Mouse (Mus musculus) thymus, postnatal 4 days (tissue): ENCODE results near the gene Sycp1.

Experiments
- DNase-seq: peaks from one replicate; pipeline ENCODE4 v3.0.0; 2021

Gene Sycp1

DNA sequence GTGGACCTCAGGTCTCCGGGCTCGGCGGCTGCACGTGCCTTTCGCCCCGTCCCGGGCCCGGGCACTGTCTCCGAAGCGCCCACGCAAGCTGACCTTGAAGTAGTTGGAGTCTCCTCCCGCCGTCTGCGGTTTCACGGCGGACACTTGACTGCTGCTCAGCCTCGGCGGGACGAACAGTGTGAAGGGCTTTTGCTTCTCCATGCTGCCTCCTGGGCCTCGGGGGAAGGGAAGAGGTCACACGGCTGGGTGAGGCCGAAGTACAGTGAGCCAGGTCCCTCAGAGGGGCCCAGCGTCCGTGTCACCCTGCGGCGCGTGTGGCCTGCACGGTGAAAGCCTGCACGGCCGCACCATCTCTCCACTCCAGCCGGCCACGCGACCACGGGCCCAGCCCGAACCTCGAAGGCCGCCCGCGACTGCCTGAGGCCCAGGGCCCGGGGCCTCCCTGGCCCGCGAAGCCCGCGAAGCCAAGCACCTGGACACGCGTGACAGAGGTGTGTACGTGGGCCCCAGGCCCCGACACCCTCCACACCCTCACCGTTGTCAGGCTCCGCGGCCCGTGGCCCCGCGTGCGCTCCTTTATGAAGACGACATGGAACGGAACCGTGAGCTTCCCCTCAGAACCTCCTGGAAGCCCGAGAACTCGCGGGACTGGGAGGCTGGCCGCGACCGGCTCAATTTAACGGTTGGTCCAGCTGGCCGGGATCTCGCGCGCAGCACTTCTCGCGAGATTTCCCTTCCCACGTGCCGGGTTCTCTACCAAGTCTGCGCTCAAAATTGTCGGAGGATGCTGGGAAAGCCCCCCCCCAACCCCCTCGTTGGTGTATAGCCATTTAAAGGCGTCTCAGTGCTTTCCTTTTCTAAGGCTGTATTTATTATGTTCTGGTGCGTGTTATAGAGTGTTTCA, at the start of gene Sycp1:
Gene Sycp1, minus strand, starts transcription at position 650 of the 904 bp plus-strand sequence.
- no peak for DNase-seq

DNA sequence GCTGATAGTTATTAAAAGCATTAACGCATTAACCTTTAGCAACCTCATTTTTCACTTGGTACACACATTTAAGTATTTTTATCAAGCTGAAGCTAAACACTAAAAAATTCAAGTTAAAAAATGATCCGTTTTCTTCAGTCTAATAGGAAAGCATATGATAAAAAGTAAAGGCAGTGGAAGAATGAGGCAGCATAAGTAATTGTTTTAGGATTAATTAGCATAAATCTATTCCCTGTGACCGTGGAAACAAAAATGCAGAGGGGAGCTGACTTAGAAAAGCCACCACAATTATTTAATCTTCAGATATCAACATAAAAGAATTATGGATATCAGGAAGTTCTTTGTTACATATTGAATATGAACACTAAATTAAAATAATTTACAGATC, 44.4 kb upstream of the Sycp1 start:
- no peak for DNase-seq

DNA sequence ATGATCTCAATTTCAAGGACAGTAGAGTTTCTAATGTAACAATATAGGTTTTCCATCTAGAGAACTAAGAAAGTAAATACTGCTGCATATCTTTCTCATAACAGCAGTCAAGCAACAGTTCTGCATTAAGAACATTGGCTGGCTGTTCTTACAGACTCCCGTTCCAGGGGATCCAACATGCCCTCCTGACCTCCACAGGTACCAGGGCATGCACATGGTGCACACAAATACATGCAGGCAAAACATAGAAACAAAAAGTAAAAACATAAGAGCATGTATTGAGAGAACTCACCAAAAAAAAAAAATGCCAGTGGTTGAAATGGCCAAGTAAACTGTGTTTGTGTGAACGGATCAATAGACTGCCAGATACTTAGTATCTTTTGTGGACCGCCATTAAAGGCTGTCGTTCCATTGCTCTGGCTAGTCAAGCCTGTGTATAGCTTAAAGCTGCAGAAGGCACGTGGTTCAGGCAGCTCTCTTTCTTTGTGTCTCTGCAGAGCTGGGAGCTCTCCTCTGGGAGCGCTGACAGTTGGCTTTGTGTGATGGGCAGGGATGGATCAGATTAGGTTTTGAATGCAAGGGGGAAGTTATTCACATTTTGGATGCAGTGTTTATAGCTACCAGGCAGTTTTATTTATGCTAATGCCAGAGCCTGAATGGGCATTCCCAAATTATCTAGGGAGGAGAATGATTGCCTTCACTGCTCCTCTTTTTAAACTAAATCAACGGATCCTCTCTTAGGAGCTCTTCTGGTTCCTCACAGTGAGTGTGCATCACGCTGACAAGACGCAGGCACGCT, 43.8 kb upstream of the Sycp1 start:
- DNase-seq = no peak

DNA sequence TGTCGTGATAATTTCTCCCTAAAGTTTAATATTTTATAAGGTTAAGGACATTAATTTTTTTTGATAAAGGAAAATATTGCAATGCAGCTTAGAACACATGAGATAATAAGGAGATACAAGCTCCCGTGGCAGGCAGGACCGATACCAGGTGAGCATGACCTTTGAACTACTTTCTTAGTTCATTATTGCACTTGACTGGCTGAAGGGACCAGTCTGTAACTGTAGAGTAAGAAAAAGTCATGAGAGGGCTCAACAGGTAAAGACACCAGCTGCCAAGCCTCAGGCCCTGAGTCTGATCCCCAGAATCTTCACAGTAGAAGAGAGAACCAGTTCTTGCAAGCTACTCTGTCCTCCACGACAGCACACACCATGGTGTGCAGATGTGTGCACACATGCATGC, 41.0 kb upstream of the Sycp1 start:
- no peak for DNase-seq

DNA sequence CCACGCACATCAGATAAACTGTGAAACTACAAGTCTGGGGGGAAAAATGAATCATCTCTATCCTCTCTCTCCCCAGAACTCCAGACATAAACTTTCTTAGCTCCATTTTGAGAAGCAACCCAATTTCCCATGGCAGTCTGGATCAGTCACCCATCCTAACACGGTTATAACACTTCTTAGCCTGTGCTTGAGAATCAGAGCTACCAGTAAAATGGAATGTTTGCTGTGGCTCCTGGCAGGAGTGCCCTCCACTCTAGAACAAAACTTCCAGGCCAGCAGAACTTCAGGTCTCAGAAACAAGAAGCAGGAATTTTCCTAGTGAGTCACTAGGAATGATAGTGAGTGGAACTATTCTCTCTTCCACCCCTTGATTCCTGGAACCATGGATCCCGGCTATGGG, 34.6 kb upstream of the Sycp1 start:
- DNase-seq = no peak

DNA sequence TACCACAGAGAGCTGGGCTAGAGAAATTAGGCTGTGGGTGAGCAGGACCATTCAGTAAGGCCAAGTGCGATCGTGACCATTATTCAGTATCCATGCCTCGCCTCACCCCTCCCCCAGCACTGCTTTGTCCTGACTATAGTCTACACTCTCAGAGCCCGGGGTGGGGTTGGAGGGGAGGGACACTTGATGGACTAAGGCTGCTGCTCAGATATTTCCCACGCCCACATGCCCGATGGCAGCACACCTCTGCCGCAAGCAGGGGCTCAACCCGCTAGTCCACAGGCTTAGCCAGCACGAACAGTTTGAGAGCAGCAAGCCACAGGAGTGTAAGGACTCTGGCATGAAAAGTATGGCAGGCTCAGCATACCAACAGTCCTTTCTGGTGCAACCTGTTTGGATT, 34.2 kb upstream of the Sycp1 start:
- DNase-seq = no peak

DNA sequence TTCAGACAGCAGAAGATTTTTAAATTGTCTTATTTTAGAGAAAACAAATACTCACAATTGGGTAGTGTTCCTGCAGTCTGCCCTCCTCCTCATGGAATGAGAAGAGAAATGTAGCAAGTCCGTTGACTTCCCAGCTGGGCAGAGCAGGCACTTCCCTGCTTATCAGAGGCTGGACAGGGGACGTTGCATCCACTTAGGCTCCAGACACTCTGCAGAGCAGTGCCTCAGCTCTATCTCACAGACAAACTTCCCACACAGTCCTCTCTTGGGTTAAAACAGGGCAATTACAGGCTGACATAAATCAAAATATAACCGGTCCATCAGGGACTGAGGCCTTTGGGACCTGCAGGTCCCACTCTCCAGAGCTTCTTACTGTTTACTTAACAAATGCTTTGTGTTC, 28.1 kb upstream of the Sycp1 start, which contains the start of gene Nr1h5:
Gene Nr1h5, minus strand, starts transcription at position 101 of the 400 bp plus-strand sequence.
- DNase-seq = no peak

DNA sequence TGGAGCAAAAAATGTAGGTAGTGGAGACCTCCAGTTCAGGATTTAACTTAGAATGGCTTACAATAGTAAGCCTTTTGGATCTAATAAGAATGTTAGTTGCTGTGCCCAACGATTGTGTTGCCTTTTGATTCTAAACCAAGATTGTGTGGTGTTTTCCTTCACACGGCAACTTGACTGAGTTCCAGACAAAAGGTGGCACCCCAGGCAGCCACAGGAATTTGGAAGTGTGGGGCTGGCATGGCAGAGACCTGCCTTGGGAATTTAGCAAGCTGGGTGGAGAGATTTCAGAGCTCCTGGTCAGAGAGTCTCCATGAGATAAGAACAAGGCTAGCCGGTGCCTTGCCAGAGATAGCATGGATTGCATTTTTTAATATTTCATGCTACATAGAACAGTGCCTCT, 19.7 kb upstream of the Sycp1 start:
- no peak for DNase-seq

DNA sequence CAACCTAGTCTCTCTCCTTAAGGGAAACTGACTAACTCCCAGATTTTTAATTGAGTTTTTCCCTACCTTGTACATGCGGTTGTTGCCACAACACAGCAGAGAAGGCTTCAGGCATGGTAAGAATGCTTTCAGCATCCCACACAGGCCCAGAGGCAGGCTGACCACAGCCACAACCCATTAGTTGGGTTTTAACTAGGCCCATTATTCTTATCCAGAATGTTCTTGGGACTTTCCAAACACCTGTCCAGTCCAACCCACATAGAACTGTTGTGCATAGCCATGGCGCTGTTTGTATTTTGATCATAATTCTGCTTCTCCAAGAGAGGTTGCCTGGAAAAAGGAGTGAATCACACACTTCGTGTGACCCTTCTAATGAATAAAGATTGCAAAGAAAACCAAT, 19.2 kb upstream of the Sycp1 start:
- DNase-seq = no peak

DNA sequence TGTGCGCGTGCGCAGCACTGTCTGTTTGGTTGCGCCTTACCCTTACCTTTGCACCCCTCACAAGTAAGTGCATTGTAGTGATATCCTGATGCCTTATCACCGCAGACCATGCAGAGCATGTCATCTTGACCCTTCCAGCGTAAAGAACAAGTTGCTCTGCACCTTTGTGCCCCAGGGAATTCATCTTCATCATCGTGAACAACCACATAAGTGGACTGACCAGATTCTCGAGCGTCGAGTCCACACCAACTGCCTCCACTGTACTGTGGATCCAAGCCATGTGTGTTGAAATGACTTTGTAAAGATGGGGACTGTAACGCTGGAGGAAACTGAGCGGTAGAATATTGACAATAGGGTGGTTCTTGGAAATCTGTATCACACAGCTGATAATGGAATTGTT, 18.6 kb upstream of the Sycp1 start:
- DNase-seq = no peak

DNA sequence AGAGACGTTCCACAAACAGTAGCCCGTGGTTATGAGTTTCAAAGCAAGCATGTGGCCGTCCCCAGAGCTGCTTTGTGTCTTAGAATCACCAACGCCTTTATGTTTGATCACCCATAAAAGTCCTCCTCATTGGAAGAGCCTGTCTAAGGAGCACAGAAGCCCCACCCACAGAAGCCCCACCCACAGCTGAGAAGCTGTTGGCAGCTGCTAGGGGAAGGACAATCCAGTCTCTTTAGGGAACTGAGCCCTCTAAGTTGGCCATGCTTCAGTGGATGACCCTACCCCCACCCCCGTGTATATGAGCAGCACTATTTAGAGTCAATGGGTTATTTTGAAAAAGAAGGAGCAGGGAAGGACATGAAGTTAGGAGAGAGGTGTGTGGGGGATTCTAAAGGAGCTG, 11.0 kb upstream of the Sycp1 start:
- no peak for DNase-seq

DNA sequence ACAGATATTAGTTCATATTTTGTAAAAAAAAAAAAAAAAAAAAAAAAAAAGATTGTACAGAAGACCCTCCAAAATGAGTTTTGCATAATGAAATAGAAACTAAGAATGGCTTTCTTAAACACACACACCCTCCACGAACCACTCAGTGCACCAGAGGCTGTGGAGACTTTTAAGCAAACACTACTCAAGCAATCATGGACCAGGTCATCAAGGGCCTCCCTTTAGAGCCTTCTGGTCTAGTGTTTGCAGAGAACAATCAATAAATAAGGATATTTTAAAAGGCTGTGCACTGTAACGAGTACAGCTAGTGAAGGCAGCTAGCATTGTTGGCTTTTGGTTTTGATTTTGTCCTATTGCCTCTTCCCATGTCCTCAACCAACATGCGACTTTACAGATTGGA, 10.4 kb upstream of the Sycp1 start:
- no peak for DNase-seq

DNA sequence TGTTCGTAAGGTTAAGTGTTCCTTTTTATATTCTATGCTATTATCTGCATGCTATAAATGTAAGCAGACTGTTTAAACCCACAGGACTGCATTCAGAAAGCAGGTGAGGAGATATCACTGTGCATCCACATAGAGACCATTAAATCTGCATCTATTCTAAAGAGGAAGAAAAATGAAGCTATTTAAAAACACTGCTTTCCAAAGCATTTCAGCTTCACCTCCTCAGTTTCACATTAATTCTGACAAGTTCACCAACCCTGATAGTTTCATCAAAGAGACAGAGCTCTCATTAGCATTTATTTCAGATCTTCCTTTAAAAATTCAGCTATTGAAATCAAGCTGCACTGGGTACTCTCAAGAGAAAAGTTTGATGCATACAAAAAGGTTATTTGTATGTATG, 2.2 kb upstream of the Sycp1 start:
- DNase-seq = no peak

DNA sequence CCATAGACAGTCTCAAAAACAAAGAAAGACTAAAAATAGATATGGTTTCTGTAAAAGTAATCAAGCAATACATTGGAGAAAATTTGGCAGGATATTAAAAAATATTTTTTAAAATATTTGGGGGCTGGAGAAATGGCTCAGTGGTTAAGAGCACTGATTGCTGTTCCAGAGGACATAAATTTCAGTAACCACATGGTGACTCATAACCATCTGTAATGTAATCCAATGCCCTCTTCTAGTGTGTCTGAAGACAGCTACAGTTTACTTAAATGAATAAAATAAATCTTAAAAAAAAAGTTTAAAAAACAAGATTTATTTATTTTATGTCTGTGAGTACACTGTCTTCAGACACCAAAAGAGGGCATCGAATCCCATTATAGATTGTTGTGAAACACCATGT, 36.8 kb downstream of the Sycp1 start:
- no peak for DNase-seq

DNA sequence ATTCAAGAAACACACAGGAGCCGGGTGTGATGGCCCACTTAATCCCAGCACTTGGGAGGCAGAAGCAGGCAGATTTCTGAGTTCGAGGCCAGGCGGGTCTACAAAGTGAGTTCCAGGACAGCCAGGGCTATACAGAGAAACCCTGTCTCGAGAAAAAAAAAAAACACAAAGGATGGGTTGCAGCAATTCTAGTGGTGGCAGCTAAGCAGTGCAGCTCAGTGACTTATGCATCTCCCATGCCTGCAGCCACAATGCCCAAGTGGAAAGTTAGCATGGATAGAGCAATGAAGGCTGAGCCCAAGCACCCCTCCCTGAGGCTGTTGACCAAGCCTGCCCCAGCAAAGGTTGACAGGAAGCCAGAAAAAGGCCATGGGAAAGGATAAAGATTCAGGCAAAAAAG, 55.4 kb downstream of the Sycp1 start:
- no peak for DNase-seq

DNA sequence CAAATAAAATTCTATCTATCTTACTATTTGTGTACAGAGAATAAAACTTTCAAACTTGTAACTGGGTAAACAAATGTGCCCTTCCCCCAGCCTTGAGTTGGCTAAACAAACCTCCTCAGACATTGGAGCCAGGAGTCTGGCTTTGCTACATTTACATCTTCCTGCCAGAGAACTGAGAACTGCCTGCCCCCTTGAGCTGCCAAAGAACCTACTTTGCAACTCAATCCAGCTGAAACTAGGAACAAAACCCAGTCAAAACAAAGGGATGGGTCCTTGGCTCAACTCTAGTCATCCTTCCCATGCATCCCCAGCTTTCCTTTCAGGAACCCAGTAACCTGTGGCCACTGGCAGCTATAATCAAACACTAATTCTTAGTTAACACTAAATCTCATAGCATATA, 87.2 kb downstream of the Sycp1 start:
- DNase-seq = no peak

DNA sequence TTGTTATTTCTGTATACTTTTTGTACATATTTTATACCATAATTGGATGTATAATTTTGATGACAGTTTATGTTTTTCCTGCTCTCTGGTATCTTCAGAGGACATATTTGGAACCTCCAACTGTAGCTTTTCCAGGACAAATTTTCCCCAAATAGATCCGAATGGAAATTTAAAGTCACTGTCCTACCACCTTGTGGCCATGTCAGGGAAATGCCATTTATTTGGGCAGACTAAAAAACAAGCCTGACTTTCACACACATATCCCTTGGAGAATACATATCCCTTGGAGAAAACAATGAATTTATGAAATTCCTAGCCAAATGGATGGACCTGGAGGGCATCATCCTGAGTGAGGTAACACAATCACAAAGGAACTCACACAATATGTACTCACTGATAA, 93.5 kb downstream of the Sycp1 start:
- DNase-seq = no peak

DNA sequence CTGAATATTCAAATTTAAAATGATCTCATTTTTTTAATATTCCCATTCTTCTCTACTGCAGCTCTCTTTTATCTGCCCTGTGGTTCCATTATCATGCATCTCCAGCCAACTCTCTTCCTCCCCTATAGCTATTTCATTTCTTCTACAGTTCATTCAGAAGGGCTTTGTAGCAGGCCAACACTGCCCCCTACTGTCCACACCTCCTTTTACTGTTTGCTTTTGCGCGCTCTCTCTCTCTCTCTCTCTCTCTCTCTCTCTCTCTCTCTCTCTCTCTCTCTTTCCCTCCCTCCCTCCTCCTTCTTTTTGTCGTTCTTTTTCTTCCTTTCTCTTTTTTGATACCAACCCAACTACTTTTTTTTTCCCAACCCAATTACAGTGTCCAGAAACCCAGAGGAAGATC, 132.0 kb downstream of the Sycp1 start:
- DNase-seq = peak; percentile 92

DNA sequence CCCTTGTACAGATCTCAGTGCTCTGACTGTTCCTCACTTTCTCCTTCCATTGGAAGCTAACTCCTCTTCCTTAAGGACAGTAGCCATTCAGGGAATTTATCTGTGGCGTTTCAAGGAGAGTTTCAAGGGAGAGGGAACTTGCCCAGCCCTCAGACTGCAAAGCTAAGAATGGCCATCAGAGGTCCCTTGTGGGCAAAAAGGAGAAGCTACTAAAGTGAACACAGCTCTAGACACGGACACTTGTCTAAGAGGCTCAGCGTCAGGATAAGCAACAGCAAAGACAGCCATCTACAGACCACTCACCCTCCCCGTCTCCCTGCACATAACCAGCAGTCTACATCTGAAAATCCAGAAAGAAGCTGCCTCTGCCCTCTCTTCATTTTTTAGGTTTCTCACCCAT, 148.5 kb downstream of the Sycp1 start:
- DNase-seq = peak; percentile 29

DNA sequence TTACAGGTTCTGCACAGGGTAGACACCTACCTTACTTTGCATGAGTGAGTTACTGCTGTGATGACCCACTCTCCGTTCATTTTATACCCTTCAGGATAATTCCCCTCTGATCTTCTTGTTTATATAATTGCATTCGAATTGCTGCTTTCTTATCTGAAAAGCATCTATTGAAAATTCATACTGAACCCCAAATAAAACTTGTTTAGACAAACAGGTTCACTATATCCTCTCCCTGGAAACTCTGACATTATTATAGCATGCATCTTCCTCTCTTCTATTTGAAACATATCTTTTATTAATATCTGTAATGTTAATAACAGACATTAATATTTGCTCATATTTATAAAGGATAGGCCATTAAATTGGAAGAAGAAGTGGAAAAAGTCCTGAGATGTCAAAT, 153.3 kb downstream of the Sycp1 start, which contains the start of gene Tshb:
Gene Tshb, minus strand, starts transcription at position 101 of the 400 bp plus-strand sequence.
- DNase-seq = no peak

DNA sequence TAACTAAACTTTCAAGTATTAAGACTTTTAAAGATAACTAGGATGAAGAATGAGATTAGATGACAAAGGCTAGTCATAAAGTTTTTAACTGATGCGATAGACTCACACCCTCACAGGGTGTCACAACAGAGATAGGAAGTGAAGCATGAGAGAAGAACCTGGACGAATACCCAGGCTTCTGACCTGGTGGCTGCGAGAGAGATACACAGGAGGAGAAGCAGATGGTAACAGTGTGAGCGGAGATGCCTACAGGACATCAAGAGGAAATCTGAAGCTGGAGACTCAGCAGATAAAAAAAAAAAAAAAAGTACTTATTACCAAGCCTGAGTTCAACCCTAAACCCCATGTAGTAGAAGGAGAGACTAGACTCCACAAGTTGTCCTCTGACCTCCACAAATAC, 162.9 kb downstream of the Sycp1 start:
- no peak for DNase-seq
